Mouse (Mus musculus): ENCODE results near the gene Bri3. TPM values are rescaled to one million over a fixed set of nuclear protein-coding genes. Genes with fewer than 3 reads are reported as not detected.

The Bri3 gene
- total and polyA plus RNA-seq, 3 experiments = 21.6 to 40.5 TPM; not detected in 1

- H3K27ac ChIP-seq (ENCODE audit: control insufficient read depth, low read depth, low read length) = no peak overlapping the region
- no peaks in the 10 kb centered on the region for H3K9me3 ChIP-seq (replicated peaks; ENCODE audit: insufficient read depth, low read length)
- H3K79me2 ChIP-seq (ENCODE audit: control insufficient read depth, insufficient read depth, low read length, poor library complexity) = no peaks in the 10 kb centered on the region
- no peaks in the 10 kb centered on the region; a peak in 1 of 4 replicates for H3K36me3 ChIP-seq (ENCODE audit: control insufficient read depth in 1 of 2, insufficient read depth in 2 of 2, low read length in 2 of 2)
- peak overlapping the region; percentile 65 for H3K9ac ChIP-seq (ENCODE audit: control insufficient read depth, low read depth, low read length, poor library complexity, severe bottlenecking)
- no peaks in the 10 kb centered on the region for H3K27me3 ChIP-seq (ENCODE audit: control insufficient read depth in 1 of 2, insufficient read depth in 2 of 2, low read length in 2 of 2)
- DNase-seq (ENCODE audit: low read depth, low spot score) = no peak
- peak overlapping the region; percentile 77 to 97 for H3K4me3 ChIP-seq (ENCODE audit: control insufficient read depth in 1 of 2, insufficient read depth in 1 of 2, low read depth in 2 of 2, low read length in 2 of 2)
- peaks cover 0 to 9% of the 10 kb centered on the region in 2 experiments; a peak in 1 of 4 replicates for H3K4me1 ChIP-seq (ENCODE audit: control insufficient read depth in 1 of 2, insufficient read depth in 2 of 2, low read length in 2 of 2)
- TF ChIP-seq MAX (IDR thresholded peaks at IDR 0.05; ENCODE audit: low read length) (peak; percentile 22; the same call in 1 of the 2 replicates), NRF1 (IDR thresholded peaks at IDR 0.05; ENCODE audit: insufficient read depth, low read depth, low read length, poor library complexity, severe bottlenecking) (no peak), POLR2A (IDR thresholded peaks at IDR 0.05; ENCODE audit: control insufficient read depth in 1 of 2, insufficient read depth in 1 of 2, low read depth in 1 of 2, low read length in 2 of 2, poor library complexity in 1 of 2) (peak in 1 of 2 experiments; percentile 64; a peak in 1 of 4 replicates)
These were observed 21.3 kb upstream of the Bri3 start for GRCm38 (mm10) chr5:144222811-144223502.

GRCm38 (mm10) chr5:144223503-144223862 is 20.8 kb upstream of the Bri3 start, which contains the start of gene Tecpr1:
Gene Tecpr1 (minus strand): TSS chr5:144223615.
- H3K79me2 ChIP-seq (ENCODE audit: control insufficient read depth, insufficient read depth, low read length, poor library complexity) = no peaks in the 10 kb centered on the region
- H3K4me3 ChIP-seq (ENCODE audit: control insufficient read depth in 1 of 2, insufficient read depth in 1 of 2, low read depth in 2 of 2, low read length in 2 of 2) = peak within 1 kb of the TSS; percentile 82 to 97
- peak; percentile 96 for DNase-seq (ENCODE audit: low read depth, low spot score)
- H3K27ac ChIP-seq (ENCODE audit: control insufficient read depth, low read depth, low read length) = peak within 1 kb of the TSS; percentile 68
- no peaks in the 10 kb centered on the region for H3K27me3 ChIP-seq (ENCODE audit: control insufficient read depth in 1 of 2, insufficient read depth in 2 of 2, low read length in 2 of 2)
- no peaks in the 10 kb centered on the region for H3K9me3 ChIP-seq (replicated peaks; ENCODE audit: insufficient read depth, low read length)
- H3K9ac ChIP-seq (ENCODE audit: control insufficient read depth, low read depth, low read length, poor library complexity, severe bottlenecking) = peak within 1 kb of the TSS; percentile 84
- no peaks in the 10 kb centered on the region; a peak in 1 of 4 replicates for H3K36me3 ChIP-seq (ENCODE audit: control insufficient read depth in 1 of 2, insufficient read depth in 2 of 2, low read length in 2 of 2)
- no peak for TF ChIP-seq ZKSCAN1 (IDR thresholded peaks at IDR 0.05; ENCODE audit: low read depth, low read length)
- TF ChIP-seq SIN3A (IDR thresholded peaks at IDR 0.05; ENCODE audit: low read length) = peak; percentile 83; the same call in 1 of the 2 replicates
- TF ChIP-seq ETS1 (IDR thresholded peaks at IDR 0.05; ENCODE audit: low read depth, low read length) = peak; percentile 49; the same call in 1 of the 2 replicates
- TF ChIP-seq EP300 (IDR thresholded peaks at IDR 0.05; ENCODE audit: low read depth in 1 of 2, low read length in 2 of 2) = peak in 1 of 2 experiments; percentile 16; a peak in 2 of 4 replicates
- no peak for TF ChIP-seq GATA1 (IDR thresholded peaks at IDR 0.05; ENCODE audit: low read depth, low read length)
- 0 out of 6 replicates have a peak, but pooled peaks of 1 of the 3 experiments have one; percentile 1 for TF ChIP-seq CTCF (IDR thresholded peaks at IDR 0.05 in 2 of 3, conservative IDR thresholded peaks at IDR 0.05 in 1 of 3; ENCODE audit: control insufficient read depth in 1 of 3, insufficient read depth in 1 of 3, low read depth in 2 of 3, low read length in 3 of 3, poor library complexity in 1 of 3, severe bottlenecking in 1 of 3)
- TF ChIP-seq MAX (IDR thresholded peaks at IDR 0.05; ENCODE audit: low read length) = 0 out of 2 replicates have a peak, but pooled peaks have one; percentile 25
- no peak for TF ChIP-seq MYB (IDR thresholded peaks at IDR 0.05; ENCODE audit: low read depth, low read length)
- peak; percentile 73; the same call in 1 of the 2 replicates for TF ChIP-seq ZMIZ1 (IDR thresholded peaks at IDR 0.05; ENCODE audit: low read depth, low read length)
- peak; percentile 78 for TF ChIP-seq HCFC1 (IDR thresholded peaks at IDR 0.05; ENCODE audit: low read depth, low read length)
- peak; percentile 85 for TF ChIP-seq ELF1 (IDR thresholded peaks at IDR 0.05; ENCODE audit: low read depth, low read length)
- peak; percentile 92 for TF ChIP-seq NELFE (IDR thresholded peaks at IDR 0.05; ENCODE audit: low read depth, low read length)
- peak; percentile 52 for TF ChIP-seq TCF12 (IDR thresholded peaks at IDR 0.05; ENCODE audit: low read depth, low read length)
- TF ChIP-seq POLR2A (IDR thresholded peaks at IDR 0.05; ENCODE audit: control insufficient read depth in 1 of 2, insufficient read depth in 1 of 2, low read depth in 1 of 2, low read length in 2 of 2, poor library complexity in 1 of 2) = peak; percentile 90 to 96; a peak in 3 of 4 replicates
- peak; percentile 72; the same call in 1 of the 2 replicates for TF ChIP-seq POLR2AphosphoS2 (IDR thresholded peaks at IDR 0.05; ENCODE audit: low read length)
- TF ChIP-seq TBP (IDR thresholded peaks at IDR 0.05; ENCODE audit: low read depth, low read length) = peak; percentile 56; the same call in 1 of the 2 replicates
- TF ChIP-seq NRF1 (IDR thresholded peaks at IDR 0.05; ENCODE audit: insufficient read depth, low read depth, low read length, poor library complexity, severe bottlenecking) = peak; percentile 80
- no peak for TF ChIP-seq TAL1 (IDR thresholded peaks at IDR 0.05; ENCODE audit: low read length)
- TF ChIP-seq KAT2A (conservative IDR thresholded peaks at IDR 0.05; ENCODE audit: low read depth, low read length) = no peak; the same call in 1 of the 2 replicates
- H3K4me1 ChIP-seq (ENCODE audit: control insufficient read depth in 1 of 2, insufficient read depth in 2 of 2, low read length in 2 of 2) = peaks cover 0 to 9% of the 10 kb centered on the region in 2 experiments; a peak in 1 of 4 replicates
